Mouse (Mus musculus): Measurements from ENCODE around the gene Uvssa. TPM values are rescaled to one million over a fixed set of nuclear protein-coding genes. Genes with fewer than 3 reads are reported as not detected.

Uvssa gene
- polyA plus RNA-seq, 1 experiment from 2014 or later, result 7.0 TPM

DNA sequence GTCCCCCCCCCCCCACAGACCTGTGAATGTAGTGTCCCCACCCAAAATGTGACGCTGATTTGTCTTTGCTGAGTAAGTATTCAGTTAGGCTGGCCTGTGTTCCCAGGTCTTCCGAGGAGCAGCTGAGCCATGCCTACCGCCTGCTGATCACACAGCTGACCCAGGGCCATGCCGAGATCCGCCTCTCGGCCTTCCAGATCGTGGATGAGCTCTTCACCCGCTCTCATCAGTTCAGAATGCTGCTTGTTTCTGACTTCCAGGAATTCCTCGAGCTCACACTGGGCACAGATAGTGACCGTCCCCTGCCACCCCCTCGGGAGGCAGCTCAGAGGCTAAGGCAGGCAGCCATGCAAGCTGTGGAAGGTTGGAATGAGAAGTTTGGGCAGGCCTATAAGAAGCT, 9.2 kb downstream of the Uvssa start:
- no peak overlapping the region for H3K4me3 ChIP-seq
- no peaks in the 10 kb centered on the region for H3K9me3 ChIP-seq
- no peaks in the 10 kb centered on the region for H3K4me1 ChIP-seq
- WGBS, result 88% methylated on average over 11 of the region's 11 CpGs
- DNase-seq (ENCODE audit: extremely low spot score, low spot score), result no peak
- no peak overlapping the region for H3K27ac ChIP-seq
- no peaks in the 10 kb centered on the region for H3K27me3 ChIP-seq (ENCODE audit: poor library complexity, severe bottlenecking)
- peaks cover 25% of the 10 kb centered on the region for H3K36me3 ChIP-seq (replicated peaks)

DNA sequence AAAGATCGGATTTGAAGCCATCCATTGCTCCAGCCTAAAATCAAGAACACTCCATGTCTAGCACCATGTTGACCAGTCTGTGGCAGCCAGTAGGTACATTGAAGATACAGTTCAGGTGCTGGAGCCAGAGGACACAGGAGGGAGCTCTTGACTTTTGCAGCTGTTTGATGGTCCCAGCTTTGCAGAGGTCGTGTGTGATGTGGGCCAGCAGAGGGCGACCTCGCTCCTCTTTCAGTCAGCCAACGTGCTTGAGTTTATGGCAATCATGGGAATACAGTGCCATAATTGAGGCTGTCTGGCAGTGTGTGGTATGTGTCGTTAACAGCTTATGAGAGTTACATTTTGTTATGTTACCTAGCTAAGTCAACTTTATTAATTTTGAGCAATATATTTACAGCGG, 15.5 kb downstream of the Uvssa start:
- peaks cover 10% of the 10 kb centered on the region; the same call in 1 of the 2 replicates for H3K27me3 ChIP-seq (ENCODE audit: poor library complexity, severe bottlenecking)
- peak; percentile 78 for DNase-seq (ENCODE audit: extremely low spot score, low spot score)
- no peaks in the 10 kb centered on the region for H3K9me3 ChIP-seq
- WGBS, result 20% methylated on average over 7 of the region's 7 CpGs
- H3K4me1 ChIP-seq, result peaks cover 7% of the 10 kb centered on the region; the same call in 1 of the 2 replicates
- H3K36me3 ChIP-seq (replicated peaks), result peaks cover 18% of the 10 kb centered on the region
- no peak overlapping the region for H3K27ac ChIP-seq
- H3K4me3 ChIP-seq, result no peak overlapping the region

DNA sequence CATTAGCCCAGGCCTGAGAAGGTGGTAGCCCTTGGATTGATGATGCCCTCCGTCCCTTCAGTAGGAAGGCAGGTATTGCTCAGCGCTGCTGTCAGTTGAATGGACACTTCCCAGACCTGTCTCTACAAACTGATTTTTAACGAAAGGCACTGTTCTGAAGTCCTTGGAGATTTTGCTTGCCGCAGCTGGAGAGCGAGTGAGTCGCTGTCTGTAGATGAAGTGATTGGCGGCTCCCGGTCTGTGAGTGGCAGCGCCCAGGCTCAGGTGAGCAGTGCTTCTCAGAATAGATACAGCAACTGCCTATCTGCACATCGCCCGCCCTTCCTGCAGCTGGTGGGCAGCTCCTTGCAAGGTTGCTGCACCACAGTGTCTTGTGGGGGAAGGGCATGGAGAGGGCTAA, 17.3 kb downstream of the Uvssa start:
- DNase-seq (ENCODE audit: extremely low spot score, low spot score), result no peak
- WGBS, result 95% methylated on average over 11 of the region's 11 CpGs
- H3K4me3 ChIP-seq, result no peak overlapping the region
- peaks cover 7% of the 10 kb centered on the region; the same call in 1 of the 2 replicates for H3K4me1 ChIP-seq
- peaks cover 14% of the 10 kb centered on the region for H3K36me3 ChIP-seq (replicated peaks)
- H3K9me3 ChIP-seq, result no peaks in the 10 kb centered on the region
- H3K27me3 ChIP-seq (ENCODE audit: poor library complexity, severe bottlenecking), result peaks cover 10% of the 10 kb centered on the region; the same call in 1 of the 2 replicates
- no peak overlapping the region for H3K27ac ChIP-seq

DNA sequence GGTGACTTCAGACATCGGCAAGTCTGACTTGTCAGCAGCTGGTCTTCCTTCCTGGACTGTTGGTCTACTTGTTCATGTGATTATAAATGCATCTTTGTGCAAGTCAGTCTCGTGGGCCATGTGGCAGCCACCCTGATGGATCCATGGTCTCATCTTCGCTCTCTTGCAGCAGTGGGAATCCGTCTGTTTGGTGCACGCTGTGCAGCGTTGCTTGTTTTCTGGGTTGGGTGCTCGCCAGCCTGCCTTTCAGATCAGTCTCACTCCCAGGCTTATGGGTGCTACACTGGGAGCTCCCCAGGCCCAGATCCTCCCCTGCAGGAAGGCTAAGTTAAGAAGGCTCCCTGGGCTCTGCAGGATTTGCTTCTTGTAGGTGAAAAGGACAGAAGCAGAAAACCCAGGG, 18.5 kb downstream of the Uvssa start:
- H3K36me3 ChIP-seq (replicated peaks), result peaks cover 5% of the 10 kb centered on the region

DNA sequence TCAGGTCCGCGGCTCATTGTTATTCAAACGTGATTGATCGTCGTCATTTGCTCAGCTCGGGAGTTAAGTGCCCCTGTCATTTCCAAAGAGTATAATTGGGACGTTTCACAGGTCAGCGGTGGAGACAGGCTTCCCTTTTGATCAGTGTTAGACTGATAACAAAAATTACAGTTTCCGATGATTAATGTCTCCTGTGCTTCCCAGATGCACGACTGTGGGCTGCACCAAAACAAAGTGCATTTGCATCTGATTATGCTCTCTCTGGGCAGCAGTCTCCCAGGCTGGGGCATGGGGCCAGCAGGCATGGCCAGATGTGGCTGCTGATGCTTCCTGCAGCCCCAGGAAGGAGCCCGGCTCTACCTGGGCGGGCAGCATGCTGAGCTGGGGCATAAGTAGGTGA, 22.5 kb downstream of the Uvssa start:
- no peak overlapping the region for H3K4me3 ChIP-seq
- no peak for DNase-seq (ENCODE audit: extremely low spot score, low spot score)
- peaks cover 6% of the 10 kb centered on the region; the same call in 1 of the 2 replicates for H3K27me3 ChIP-seq (ENCODE audit: poor library complexity, severe bottlenecking)
- no peak overlapping the region for H3K27ac ChIP-seq
- H3K9me3 ChIP-seq, result no peaks in the 10 kb centered on the region
- peaks cover 11% of the 10 kb centered on the region; the same call in 1 of the 2 replicates for H3K4me1 ChIP-seq
- H3K36me3 ChIP-seq (replicated peaks), result peaks cover 4% of the 10 kb centered on the region; the same call in 1 of the 2 replicates
- WGBS, result 66% methylated on average over 12 of the region's 12 CpGs

More for the DNA sequence above, 18.5 kb downstream of the Uvssa start:
- DNase-seq (ENCODE audit: extremely low spot score, low spot score), result no peak
- H3K4me3 ChIP-seq, result no peak overlapping the region
- H3K4me1 ChIP-seq, result peaks cover 11% of the 10 kb centered on the region; the same call in 1 of the 2 replicates
- H3K27ac ChIP-seq, result no peak overlapping the region
- no peaks in the 10 kb centered on the region for H3K9me3 ChIP-seq
- 89% methylated on average over 7 of the region's 7 CpGs for WGBS
- peaks cover 10% of the 10 kb centered on the region; the same call in 1 of the 2 replicates for H3K27me3 ChIP-seq (ENCODE audit: poor library complexity, severe bottlenecking)

DNA sequence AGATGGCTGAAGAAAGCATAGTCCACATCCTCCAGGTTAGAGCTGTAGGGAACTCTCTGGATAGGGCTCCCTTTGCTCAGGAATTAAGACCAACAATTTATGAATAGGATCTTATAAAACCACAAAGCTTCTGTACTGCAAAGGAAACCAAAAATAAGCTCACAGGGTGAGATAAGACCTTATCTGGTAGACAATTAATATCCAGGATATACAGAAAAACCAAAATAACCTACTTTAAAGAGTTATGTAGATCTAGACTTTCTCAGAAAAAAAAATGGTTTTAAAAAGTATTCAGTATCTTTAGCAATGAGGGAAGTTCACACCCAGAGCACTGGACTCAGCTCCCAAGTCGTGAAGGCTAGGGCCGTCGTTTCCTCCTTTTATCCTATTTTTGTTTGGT, 42.0 kb downstream of the Uvssa start:
- no peaks in the 10 kb centered on the region for H3K36me3 ChIP-seq (replicated peaks)
- H3K9me3 ChIP-seq, result no peaks in the 10 kb centered on the region
- no peak for DNase-seq (ENCODE audit: extremely low spot score, low spot score)
- no peaks in the 10 kb centered on the region for H3K4me1 ChIP-seq
- 80% methylated on average over 3 of the region's 3 CpGs for WGBS
- H3K27ac ChIP-seq, result no peak overlapping the region
- no peak overlapping the region for H3K4me3 ChIP-seq
- H3K27me3 ChIP-seq (ENCODE audit: poor library complexity, severe bottlenecking), result peaks cover 22% of the 10 kb centered on the region

DNA sequence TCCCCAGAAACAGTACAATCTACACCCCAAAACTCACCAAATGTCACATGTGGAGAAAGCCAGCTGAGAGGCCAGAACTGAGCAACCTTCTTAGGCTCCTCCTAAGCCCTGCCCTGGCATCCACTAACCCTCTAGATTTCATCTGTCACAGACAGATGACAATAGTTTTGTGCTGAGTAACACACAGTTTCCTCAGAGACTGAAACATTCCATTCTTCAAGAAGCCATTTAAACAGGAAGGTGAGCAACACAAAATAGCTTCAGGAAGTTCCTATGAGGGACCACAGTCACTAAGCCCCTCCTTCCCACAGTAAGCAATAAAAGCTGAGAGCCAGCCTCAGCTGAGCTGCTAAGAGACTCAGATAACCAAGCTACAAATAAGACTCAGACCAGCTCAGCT, 49.1 kb downstream of the Uvssa start:
- Histone ChIP-seq H3K9me3 (no peaks in the 10 kb centered on the region), H3K36me3 (replicated peaks) (no peaks in the 10 kb centered on the region), H3K27ac (no peak overlapping the region), H3K4me1 (peaks cover 25% of the 10 kb centered on the region), H3K27me3 (ENCODE audit: poor library complexity, severe bottlenecking) (peaks cover 85% of the 10 kb centered on the region), H3K4me3 (no peak overlapping the region)
- DNase-seq (ENCODE audit: extremely low spot score, low spot score), result no peak

DNA sequence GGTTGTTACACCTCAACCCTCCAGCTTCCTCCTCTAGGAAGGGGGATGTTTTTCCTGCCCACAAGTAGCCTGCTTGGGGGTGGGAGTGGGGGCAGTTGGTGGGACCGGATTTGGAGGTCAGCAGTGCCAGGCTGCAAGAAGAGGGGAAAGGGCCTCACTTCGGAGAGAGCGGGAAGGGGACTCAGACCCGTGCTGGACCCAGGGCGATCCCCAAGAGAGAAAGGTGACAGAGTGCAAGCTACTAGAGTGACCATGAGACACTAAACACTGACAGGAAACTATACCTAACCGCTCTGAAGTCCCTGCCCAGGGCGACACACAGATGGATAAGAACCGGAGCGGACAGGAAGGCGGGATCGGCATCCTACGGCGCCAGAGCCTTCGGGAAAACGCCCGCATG, 51.8 kb downstream of the Uvssa start:
- 2% methylated on average over 16 of the region's 16 CpGs for WGBS
- Histone ChIP-seq H3K27me3 (ENCODE audit: poor library complexity, severe bottlenecking) (peaks cover 99% of the 10 kb centered on the region), H3K4me3 (no peak overlapping the region; the same call in 1 of the 2 replicates), H3K9me3 (no peaks in the 10 kb centered on the region), H3K27ac (no peak overlapping the region), H3K36me3 (replicated peaks) (no peaks in the 10 kb centered on the region), H3K4me1 (peaks cover 51% of the 10 kb centered on the region)
- DNase-seq (ENCODE audit: extremely low spot score, low spot score), result no peak

DNA sequence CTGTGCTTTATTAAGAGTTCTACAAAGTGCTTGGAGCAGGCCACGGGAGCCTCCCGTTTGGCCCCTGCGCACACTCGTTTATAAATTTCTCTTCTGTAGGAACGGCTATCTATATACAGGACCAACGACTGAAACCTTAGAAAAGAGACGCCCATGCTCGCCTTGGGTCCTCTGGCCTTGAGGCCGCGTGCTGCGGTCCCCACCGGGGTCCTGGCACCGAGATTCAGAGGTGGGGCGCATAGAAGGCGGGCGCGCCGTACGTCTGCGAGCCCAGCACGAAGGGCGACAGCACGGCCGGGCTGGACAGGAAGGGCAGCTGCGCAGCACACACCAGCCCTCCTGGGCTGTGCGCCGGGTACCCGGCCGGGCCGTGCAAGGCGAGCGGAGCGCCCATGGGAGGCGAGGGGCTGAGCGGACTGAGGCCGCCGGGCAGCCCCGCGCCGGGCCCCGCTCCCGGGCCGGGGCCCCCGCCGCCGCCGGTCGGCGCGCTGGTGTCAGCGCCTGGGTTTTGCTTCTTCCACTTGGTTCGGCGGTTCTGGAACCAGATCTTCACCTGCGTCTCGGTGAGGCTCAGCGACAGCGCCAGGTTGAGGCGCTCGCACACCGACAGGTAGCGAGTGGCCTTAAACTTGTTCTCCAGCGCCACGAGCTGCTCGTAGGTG, 52.3 kb downstream of the Uvssa start:
- peak overlapping the region; percentile 42 for H3K4me3 ChIP-seq
- peaks cover 99% of the 10 kb centered on the region for H3K27me3 ChIP-seq (ENCODE audit: poor library complexity, severe bottlenecking)
- no peak overlapping the region for H3K27ac ChIP-seq
- H3K36me3 ChIP-seq (replicated peaks), result no peaks in the 10 kb centered on the region
- under 1% methylated on average over 64 of the region's 64 CpGs for WGBS
- H3K9me3 ChIP-seq, result no peaks in the 10 kb centered on the region
- DNase-seq (ENCODE audit: extremely low spot score, low spot score), result no peak
- peaks cover 53% of the 10 kb centered on the region for H3K4me1 ChIP-seq

DNA sequence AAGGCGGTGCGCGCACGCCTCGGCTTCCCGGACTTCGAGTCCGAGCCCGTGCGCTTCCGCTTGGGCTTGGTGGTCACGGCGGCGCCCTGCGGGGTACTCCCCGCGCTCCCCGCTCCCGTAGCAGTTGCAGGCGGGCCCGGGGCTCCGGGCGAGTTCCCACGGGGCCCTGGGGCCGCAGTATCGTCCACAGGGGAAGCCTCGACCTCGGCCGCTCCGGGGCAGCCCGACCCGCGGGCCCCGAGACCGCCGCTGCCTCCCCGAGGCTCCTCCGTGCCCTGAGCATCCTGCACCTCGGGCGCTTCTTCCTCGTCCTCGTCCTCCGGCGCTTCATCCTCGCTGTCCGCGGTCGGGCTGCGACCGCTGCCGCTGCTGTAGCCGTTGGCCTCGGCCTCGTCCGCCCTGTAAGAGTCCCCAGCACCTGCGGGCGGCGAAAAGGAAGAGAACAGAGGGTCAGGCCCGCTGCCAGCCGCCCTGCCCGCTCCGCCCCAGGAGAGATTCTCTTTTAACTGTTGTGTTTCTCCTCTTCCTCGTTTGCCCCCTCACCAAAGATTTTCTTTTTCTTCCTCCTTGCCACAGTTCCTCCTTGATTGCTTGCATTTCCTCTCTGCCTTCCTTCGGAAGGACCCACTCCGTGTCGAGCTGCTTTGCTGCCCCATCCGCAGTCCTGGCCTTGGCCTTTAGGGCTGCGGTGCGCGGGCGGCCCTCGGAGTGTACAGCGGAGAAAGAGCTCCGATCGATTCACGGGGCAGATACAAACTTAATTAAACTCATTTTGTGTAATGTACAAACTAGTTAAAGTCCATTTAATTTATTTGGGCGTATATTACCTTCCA, 53.0 kb downstream of the Uvssa start:
- H3K27ac ChIP-seq, result no peak overlapping the region
- H3K4me1 ChIP-seq, result peaks cover 53% of the 10 kb centered on the region
- DNase-seq (ENCODE audit: extremely low spot score, low spot score), result peak; percentile 40
- peaks cover 100% of the 10 kb centered on the region for H3K27me3 ChIP-seq (ENCODE audit: poor library complexity, severe bottlenecking)
- WGBS, result under 1% methylated on average over 77 of the region's 77 CpGs
- H3K4me3 ChIP-seq, result peak overlapping the region; percentile 42
- H3K9me3 ChIP-seq, result no peaks in the 10 kb centered on the region
- no peaks in the 10 kb centered on the region for H3K36me3 ChIP-seq (replicated peaks)

DNA sequence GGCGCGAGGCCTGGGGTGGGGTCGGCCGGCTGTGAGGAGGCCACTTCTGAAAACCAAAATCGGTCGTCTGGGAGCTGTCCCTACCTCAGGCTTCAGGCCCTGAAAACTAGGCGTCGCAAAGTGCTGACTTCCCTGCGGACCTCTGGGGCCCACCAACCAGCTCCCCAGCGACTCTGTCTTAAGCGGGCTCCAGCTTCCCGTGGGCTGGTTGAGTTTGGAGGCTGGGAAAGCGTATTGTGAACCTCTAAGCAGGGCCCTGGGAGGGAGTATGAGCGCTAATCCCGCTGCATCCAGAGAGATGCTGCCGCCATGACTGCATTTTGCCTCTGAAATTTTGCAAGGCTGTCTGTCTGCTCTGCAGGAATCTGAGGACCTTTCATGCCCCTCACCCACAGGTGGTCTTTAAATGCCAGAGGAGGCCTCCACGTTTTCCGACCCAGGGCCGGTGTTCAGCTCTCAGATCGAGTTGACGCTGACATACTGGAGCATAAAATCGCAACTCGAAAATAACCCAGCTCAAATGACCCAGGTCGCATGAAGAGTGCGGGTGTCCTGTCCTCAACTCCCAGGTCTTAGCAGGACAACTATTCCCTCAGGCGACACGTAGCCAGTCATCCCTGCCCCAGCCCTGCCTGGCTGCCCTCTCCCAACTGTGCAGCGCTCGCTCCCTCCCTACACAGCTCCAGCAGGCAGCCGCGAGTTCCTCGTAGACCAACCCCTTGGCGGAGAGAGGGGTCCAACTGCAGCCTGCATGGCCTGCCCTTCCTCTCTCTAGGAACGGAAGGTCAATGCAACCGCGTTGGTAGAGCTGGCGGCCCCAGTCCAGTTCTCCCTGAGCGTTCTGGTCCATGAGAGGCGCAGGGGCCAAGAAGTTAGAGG, 53.9 kb downstream of the Uvssa start:
- no peaks in the 10 kb centered on the region for H3K9me3 ChIP-seq
- H3K4me3 ChIP-seq, result 0 out of 2 replicates have a peak overlapping the region, but pooled peaks have one; percentile 18
- peak; percentile 47 for DNase-seq (ENCODE audit: extremely low spot score, low spot score)
- WGBS, result under 1% methylated on average over 39 of the region's 39 CpGs
- peaks cover 53% of the 10 kb centered on the region for H3K4me1 ChIP-seq
- peaks cover 100% of the 10 kb centered on the region for H3K27me3 ChIP-seq (ENCODE audit: poor library complexity, severe bottlenecking)
- H3K27ac ChIP-seq, result no peak overlapping the region
- H3K36me3 ChIP-seq (replicated peaks), result no peaks in the 10 kb centered on the region
